Mouse (Mus musculus): ENCODE measurements around the gene Gm3336. TPM values are rescaled to one million over a fixed set of nuclear protein-coding genes. Genes with fewer than 3 reads are reported as not detected.

Gene Gm3336
- polyA plus RNA-seq, 1 experiment from 2014 or later = not detected

DNA sequence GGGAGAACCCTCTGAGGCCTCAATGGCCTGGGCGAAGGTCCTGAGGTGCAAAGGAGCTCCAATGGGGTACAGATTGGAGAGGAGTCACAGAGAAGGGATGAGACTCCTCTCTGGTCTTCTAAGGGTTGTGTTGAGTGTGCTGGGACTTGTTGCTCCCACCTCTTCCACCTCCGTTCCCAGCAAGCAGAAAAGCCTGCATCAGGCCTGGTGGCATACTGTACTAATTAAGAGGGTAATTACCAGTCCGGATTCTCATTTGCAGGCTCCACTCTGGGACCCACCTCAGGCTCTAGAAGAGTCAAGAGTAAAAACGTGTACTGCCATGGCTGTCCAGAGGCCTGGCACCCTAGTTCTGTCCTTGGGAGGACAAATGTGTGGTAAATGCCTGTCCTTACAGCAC lies 21.4 kb upstream of the Gm3336 start:
- peak overlapping the region; percentile 97 for H3K27ac ChIP-seq (replicated peaks)
- DNase-seq (ENCODE audit: low spot score) = no peak
- H3K9me3 ChIP-seq = no peaks in the 10 kb centered on the region
- peak overlapping the region; percentile 97 for H3K4me3 ChIP-seq
- peaks cover 8% of the 10 kb centered on the region; the same call in 1 of the 2 replicates for H3K36me3 ChIP-seq (replicated peaks)
- whole genome bisulfite sequencing = 25% methylated on average over 4 of the region's 4 CpGs
- H3K4me1 ChIP-seq = peaks cover 73% of the 10 kb centered on the region
- peaks cover 10% of the 10 kb centered on the region for H3K27me3 ChIP-seq (replicated peaks; ENCODE audit: low read depth, poor library complexity, severe bottlenecking)

DNA sequence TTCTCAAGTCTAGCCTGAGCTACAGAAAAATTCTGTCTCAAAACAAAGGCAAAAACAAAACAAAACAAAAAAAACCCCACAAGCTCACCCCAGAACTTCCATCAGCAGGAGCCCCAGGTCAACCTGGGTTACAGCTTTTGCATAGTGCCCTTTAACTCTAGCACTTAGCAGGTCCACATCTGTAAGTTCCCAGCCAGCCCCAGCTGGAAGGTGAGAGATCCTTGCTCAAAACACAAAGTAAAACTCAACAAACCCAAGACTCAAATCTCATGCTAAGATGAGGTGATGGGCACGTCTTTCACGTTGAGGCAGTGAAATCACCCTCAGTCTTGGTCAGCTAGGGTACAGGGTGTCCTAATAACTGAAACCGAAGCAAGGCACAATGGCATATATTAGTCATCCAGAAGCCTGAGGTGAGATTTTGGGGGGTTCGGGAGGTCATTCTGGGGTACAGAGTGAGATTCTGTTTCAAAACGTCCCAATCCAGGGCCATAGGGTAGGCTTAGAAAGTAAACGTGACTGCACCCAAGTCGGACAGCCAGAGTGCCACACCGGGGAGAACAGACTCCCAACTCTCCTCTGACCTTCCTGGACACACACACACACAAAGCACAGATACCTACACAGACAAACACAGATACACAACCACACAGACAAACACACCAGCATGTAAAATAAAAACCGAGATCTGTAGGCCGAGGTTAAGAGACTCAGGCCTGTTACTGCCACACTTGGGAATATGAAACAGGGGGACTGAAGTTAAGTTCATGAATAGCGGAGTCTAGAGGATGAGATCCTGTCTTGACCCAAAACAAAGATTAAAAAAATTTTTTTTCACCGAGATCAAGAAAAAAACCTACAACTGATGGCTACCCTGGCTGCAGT lies 20.7 kb upstream of the Gm3336 start:
- no peak for DNase-seq (ENCODE audit: low spot score)
- Histone ChIP-seq H3K4me1 (peaks cover 73% of the 10 kb centered on the region), H3K27ac (replicated peaks) (peak overlapping the region; percentile 97), H3K9me3 (no peaks in the 10 kb centered on the region), H3K27me3 (replicated peaks; ENCODE audit: low read depth, poor library complexity, severe bottlenecking) (peaks cover 10% of the 10 kb centered on the region), H3K4me3 (peak overlapping the region; percentile 97), H3K36me3 (replicated peaks) (peaks cover 15% of the 10 kb centered on the region)
- 74% methylated on average over 12 of the region's 12 CpGs for WGBS

DNA sequence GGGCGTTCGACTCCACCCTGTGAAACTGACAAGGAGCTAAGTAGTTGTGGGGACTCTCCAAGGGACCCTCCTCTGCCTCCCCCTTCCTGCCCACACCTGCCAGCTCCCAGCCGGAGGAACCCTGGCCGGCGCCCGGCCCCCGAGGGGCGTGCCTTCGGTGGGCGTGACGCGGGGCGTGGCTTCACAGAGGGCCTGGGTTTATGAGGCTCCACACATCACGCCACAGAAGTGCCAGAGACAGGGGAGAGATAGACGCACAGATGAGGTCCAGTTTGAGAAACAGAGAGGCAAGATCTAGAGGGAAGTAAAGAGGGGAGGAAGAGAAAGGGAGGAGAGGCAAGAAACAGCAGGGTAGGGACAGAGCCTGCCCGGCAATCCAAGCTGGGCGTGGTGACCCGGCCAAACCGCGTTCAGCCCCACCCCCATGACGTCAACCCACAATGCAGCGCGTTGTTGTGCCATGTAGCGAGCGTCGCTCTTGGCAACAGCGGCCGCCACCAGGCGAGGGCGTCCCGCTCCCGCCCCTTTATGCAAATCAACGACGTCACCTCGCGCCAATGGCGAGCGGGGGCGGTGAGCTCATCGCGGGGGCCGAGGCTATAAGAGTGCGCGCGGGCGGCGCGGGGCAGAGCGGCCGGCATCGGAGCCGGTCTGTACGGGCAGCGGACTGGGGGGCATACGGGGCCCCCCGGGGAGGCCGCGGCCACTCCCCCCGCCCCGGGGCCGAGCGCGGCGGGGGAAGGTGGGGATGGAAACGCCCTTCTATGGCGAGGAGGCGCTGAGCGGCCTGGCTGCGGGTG lies 19.8 kb upstream of the Gm3336 start, which contains the start of gene Jund:
Jund (plus strand) TSS at position 640 of the 800 bp plus-strand sequence.
- peaks cover 24% of the 10 kb centered on the region for H3K36me3 ChIP-seq (replicated peaks)
- H3K4me1 ChIP-seq = peaks cover 71% of the 10 kb centered on the region
- no peaks in the 10 kb centered on the region for H3K9me3 ChIP-seq
- H3K27me3 ChIP-seq (replicated peaks; ENCODE audit: low read depth, poor library complexity, severe bottlenecking) = peaks cover 10% of the 10 kb centered on the region
- peak within 1 kb of the TSS; percentile 97 for H3K27ac ChIP-seq (replicated peaks)
- DNase-seq (ENCODE audit: low spot score) = peak; percentile 99
- peak within 1 kb of the TSS; percentile 97 for H3K4me3 ChIP-seq
- WGBS = under 1% methylated on average over 69 of the region's 69 CpGs

DNA sequence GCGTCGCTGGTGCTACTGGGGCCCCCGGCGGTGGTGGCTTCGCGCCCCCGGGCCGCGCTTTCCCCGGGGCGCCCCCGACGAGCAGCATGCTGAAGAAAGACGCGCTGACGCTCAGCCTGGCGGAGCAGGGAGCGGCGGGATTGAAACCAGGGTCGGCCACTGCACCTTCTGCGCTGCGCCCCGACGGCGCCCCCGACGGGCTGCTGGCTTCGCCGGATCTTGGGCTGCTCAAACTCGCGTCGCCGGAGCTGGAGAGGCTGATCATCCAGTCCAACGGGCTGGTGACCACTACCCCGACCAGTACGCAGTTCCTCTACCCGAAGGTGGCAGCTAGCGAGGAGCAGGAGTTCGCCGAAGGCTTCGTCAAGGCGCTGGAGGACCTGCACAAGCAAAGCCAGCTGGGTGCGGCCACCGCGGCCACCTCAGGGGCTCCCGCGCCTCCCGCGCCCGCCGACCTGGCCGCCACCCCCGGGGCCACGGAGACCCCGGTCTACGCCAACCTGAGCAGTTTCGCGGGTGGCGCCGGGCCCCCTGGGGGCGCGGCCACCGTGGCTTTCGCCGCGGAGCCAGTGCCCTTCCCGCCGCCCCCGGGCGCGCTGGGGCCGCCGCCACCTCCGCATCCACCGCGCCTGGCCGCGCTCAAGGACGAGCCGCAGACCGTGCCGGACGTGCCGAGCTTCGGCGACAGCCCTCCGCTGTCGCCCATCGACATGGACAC lies 19.1 kb upstream of the Gm3336 start:
- peak overlapping the region; percentile 97 for H3K4me3 ChIP-seq
- WGBS = under 1% methylated on average over 89 of the region's 89 CpGs
- no peak for DNase-seq (ENCODE audit: low spot score)
- H3K4me1 ChIP-seq = peaks cover 67% of the 10 kb centered on the region
- peaks cover 10% of the 10 kb centered on the region for H3K27me3 ChIP-seq (replicated peaks; ENCODE audit: low read depth, poor library complexity, severe bottlenecking)
- peak overlapping the region; percentile 97 for H3K27ac ChIP-seq (replicated peaks)
- H3K9me3 ChIP-seq = no peaks in the 10 kb centered on the region
- H3K36me3 ChIP-seq (replicated peaks) = peaks cover 30% of the 10 kb centered on the region

DNA sequence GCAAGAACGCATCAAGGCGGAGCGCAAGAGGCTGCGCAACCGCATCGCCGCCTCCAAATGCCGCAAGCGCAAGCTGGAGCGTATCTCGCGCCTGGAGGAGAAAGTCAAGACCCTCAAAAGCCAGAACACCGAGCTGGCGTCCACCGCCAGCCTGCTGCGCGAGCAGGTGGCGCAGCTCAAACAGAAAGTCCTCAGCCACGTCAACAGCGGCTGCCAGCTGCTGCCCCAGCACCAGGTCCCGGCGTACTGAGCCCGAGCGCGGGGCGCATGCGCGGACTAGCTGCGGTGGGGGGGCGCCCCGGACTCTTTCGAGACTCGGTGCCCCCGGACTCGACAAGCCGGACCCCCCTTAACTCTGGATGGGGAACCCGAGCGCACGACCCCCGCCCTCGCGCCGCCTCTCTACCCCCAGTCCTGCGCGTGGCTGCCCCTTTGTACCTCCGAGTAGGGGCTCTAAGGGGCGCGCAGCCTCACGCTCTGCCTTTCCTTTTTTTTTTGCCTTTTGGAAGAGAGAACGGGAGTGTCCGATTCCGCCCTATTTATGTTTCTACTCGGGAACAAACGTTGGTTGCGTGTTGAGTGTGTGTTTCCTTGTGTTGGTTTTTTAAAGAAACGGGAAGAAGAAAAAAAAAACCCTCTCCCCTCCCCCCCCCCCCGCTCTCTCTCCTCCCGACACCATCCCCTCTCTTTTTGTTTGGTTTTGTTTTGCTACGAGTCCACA lies 18.3 kb upstream of the Gm3336 start:
- H3K27me3 ChIP-seq (replicated peaks; ENCODE audit: low read depth, poor library complexity, severe bottlenecking) = peaks cover 9% of the 10 kb centered on the region

DNA sequence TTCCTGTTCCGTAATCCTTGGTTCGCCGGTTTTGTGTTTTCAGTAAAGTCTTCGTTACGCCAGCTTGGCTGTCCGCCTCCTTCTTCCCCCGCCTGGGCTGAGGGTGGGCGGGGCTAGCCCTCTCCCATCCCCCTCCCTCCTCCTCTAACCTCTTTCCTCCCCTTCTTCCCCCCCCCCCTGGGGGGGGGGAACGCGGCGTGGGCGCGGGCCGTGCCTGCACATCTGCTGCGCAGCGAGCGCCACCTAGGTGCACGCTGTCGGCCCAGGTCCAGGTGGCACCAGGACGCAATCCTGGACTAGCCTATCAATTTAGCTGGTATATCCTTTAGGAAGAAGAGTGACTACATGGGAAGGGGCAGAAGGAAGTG lies 17.8 kb upstream of the Gm3336 start:
- peak overlapping the region; percentile 97 for H3K27ac ChIP-seq (replicated peaks)
- peaks cover 56% of the 10 kb centered on the region for H3K4me1 ChIP-seq
- H3K27me3 ChIP-seq (replicated peaks; ENCODE audit: low read depth, poor library complexity, severe bottlenecking) = peaks cover 4% of the 10 kb centered on the region
- DNase-seq (ENCODE audit: low spot score) = peak; percentile 95
- H3K9me3 ChIP-seq = no peaks in the 10 kb centered on the region
- under 1% methylated on average over 20 of the region's 20 CpGs for WGBS
- H3K36me3 ChIP-seq (replicated peaks) = peaks cover 30% of the 10 kb centered on the region
- peak overlapping the region; percentile 97 for H3K4me3 ChIP-seq

More for the DNA sequence above, 18.3 kb upstream of the Gm3336 start:
- peaks cover 62% of the 10 kb centered on the region for H3K4me1 ChIP-seq
- H3K36me3 ChIP-seq (replicated peaks) = peaks cover 30% of the 10 kb centered on the region
- H3K27ac ChIP-seq (replicated peaks) = peak overlapping the region; percentile 97
- H3K4me3 ChIP-seq = peak overlapping the region; percentile 97
- DNase-seq (ENCODE audit: low spot score) = peak; percentile 90
- WGBS = 1% methylated on average over 59 of the region's 59 CpGs
- H3K9me3 ChIP-seq = no peaks in the 10 kb centered on the region

DNA sequence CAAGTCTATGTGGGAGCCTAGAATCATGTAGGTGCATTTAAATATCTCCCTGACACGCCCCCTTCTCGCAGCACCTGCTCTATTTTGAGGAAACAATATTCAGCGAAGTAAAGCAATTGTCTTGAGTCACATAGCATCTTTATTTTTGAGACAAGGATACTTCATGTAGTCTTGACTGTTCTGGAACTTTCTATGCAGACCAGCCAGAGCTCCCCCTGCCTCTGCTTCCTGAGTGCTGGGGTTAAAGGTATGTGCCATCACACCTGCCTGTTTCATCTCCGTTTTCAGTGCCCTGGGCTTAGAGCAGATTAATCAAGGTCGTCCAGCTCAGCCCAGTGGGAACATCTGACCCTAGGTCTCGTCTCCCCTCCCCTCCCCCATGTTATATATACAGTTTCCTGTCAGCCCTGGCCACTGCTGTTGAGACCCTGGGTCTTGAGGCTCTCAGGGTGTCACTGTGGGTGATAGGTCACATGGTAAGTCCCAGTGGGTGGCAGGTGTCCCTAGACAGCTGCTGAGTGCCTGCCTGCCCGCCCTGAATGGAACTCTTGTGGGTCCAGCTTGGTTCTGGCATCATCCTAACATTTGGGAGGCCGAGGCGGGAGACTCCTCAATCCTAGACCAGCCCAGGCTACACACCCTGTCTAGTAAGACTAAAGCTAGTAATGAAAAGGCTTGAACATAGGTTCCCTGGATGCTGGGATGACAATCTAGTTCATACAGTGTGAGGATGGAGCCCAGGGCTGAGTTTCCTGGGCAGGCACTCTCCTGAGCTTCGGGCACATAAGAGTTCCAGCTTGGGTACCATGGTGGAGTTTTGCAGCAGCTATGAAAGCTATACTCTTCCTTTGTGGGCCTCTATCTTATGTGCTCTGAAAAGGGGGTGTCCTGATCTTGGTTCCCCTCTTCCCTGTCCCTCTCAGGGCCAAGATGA lies 17.0 kb upstream of the Gm3336 start:
- Histone ChIP-seq H3K27ac (replicated peaks) (peak overlapping the region; percentile 97), H3K27me3 (replicated peaks; ENCODE audit: low read depth, poor library complexity, severe bottlenecking) (no peaks in the 10 kb centered on the region), H3K4me3 (peak overlapping the region; percentile 97), H3K9me3 (no peaks in the 10 kb centered on the region), H3K4me1 (peaks cover 49% of the 10 kb centered on the region), H3K36me3 (replicated peaks) (peaks cover 30% of the 10 kb centered on the region)
- 59% methylated on average over 10 of the region's 10 CpGs for WGBS
- no peak for DNase-seq (ENCODE audit: low spot score)

DNA sequence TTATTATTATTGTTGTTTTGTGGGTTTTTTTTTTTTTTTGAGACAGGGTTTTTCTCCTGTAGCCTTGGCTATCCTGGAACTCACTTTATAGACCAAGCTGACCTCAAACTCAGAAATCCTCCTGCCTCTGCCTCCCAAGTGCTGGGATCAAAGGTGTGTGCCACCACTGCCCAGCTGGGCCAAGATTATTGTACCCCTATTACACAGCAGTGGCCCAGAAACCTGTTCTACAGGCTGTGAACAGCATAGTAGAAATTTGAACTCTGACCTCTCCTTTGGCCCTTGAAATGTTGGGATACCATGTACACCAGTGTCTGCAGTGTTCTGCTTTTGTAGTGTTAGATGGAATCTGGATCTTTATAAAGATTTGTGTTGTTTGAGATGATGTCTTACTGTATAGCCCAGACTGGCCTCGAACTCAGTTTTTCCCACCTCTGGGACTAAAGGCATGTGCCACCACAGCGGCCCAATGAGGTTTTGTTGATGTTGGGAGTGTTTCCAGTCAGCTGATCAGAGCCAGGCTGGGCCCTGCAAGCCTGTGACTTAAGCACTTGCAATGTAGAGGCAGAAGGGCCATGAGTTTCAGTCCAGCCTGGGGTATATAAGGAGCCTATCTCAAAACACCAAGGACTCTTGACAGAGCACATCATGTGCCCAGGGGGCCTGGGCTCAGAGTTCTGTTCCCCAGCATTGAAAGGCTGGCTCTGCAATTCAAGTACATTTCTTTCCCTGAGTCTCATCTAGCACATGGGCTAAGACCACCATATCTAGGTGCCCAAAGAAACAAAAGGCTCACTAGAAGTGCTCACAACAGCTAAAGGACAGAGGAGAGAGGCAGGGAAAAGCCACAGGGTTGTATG lies 16.1 kb upstream of the Gm3336 start:
- WGBS = 90% methylated on average over 2 of the region's 2 CpGs
- no peak overlapping the region for H3K27ac ChIP-seq (replicated peaks)
- H3K4me3 ChIP-seq = peak overlapping the region; percentile 25
- H3K4me1 ChIP-seq = peaks cover 40% of the 10 kb centered on the region
- no peaks in the 10 kb centered on the region for H3K27me3 ChIP-seq (replicated peaks; ENCODE audit: low read depth, poor library complexity, severe bottlenecking)
- H3K36me3 ChIP-seq (replicated peaks) = peaks cover 30% of the 10 kb centered on the region
- no peaks in the 10 kb centered on the region for H3K9me3 ChIP-seq
- no peak for DNase-seq (ENCODE audit: low spot score)

DNA sequence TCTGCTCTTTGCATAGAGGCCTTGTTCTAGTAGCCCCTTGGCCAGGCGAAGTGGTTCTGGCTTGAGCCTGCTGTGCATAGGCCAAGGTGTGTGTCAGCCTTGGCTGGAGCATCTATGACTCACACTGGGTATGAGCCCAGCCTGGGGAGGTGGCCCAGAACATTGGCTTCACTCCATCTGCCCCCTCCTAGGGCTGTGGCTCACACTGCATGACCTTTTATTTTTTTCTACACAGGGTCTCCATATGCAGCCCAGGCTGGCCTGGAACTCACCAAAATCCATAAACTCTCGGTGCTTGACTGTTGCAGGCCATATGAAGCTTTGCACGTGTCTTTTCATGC lies 15.5 kb upstream of the Gm3336 start:
- peaks cover 34% of the 10 kb centered on the region for H3K4me1 ChIP-seq
- no peak for DNase-seq (ENCODE audit: low spot score)
- H3K4me3 ChIP-seq = peak overlapping the region; percentile 25; the same call in 1 of the 2 replicates
- WGBS = 88% methylated on average over 3 of the region's 3 CpGs
- no peaks in the 10 kb centered on the region for H3K27me3 ChIP-seq (replicated peaks; ENCODE audit: low read depth, poor library complexity, severe bottlenecking)
- H3K9me3 ChIP-seq = no peaks in the 10 kb centered on the region
- H3K27ac ChIP-seq (replicated peaks) = no peak overlapping the region
- peaks cover 30% of the 10 kb centered on the region for H3K36me3 ChIP-seq (replicated peaks)

DNA sequence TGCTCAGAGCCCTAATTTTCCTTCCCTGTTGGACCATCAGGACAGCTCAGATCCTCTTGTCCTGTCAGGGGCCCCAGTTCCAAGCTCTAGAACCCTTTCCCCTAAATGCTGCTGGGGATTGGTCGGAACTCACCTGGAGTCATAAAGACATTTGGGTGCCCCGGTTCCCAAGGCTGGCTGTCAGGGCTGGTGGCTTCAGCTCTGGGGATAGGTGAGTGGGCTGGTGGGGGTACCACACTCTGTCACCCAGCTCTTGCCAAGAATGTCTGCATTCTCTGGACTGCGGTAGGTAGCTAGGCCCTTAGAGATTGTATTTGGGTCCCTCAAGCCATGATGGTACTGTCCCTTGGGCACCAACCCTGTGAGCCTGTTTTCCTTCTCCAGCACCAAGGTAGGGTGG lies 15.1 kb upstream of the Gm3336 start, which contains the start of gene Iqcn:
Iqcn (plus strand) TSS at position 171 of the 400 bp plus-strand sequence.
- H3K9me3 ChIP-seq = no peaks in the 10 kb centered on the region
- H3K27me3 ChIP-seq (replicated peaks; ENCODE audit: low read depth, poor library complexity, severe bottlenecking) = no peaks in the 10 kb centered on the region
- H3K4me1 ChIP-seq = peaks cover 29% of the 10 kb centered on the region
- peaks cover 30% of the 10 kb centered on the region for H3K36me3 ChIP-seq (replicated peaks)
- DNase-seq (ENCODE audit: low spot score) = no peak
- 90% methylated on average over 3 of the region's 3 CpGs for WGBS
- H3K4me3 ChIP-seq = peak within 1 kb of the TSS; percentile 25
- H3K27ac ChIP-seq (replicated peaks) = no peak within 1 kb of the TSS

All from embryonic facial prominence, embryonic 10.5 days (tissue).